Mouse (Mus musculus) embryonic facial prominence, embryonic 11.5 days (tissue): ENCODE results near the gene Msi2. TPM values are rescaled to one million over a fixed set of nuclear protein-coding genes. Genes with fewer than 3 reads are reported as not detected.

Experiments used
- ATAC-seq: fragments of 200-750 bp; cut with Nextera tagmentation; replicated peaks from 2 replicates; pipeline ENCODE4 v1.8.0; 2017; ENCODE audit warnings: low read depth; ENCODE audit not compliant: insufficient number of reproducible peaks, low FRiP score, low TSS enrichment
- DNase-seq: peaks from one replicate; pipeline ENCODE4 v3.0.0-alpha.2; 2015; ENCODE audit warnings: low spot score
- H3K27ac ChIP-seq: fragments of 300-500 bp; sonication (generic); replicated peaks from 2 replicates; pipeline ENCODE4 v1.5.1; 2014; ENCODE audit warnings: mild to moderate bottlenecking, low read depth, low read length, control low read depth
- H3K27me3 ChIP-seq: fragments of 300-500 bp; sonication (generic); 2 replicates; pipeline ENCODE4 v1.6.1; 2014; ENCODE audit warnings: mild to moderate bottlenecking, low read length, moderate library complexity, mixed read lengths; ENCODE audit not compliant: control insufficient read depth, insufficient read depth
- H3K36me3 ChIP-seq: fragments of 300-500 bp; sonication (generic); replicated peaks from 2 replicates; pipeline ENCODE4 v1.6.1; 2014; ENCODE audit warnings: low read depth, mild to moderate bottlenecking, low read length, moderate library complexity, mixed read lengths; ENCODE audit not compliant: control insufficient read depth, insufficient read depth
- H3K4me1 ChIP-seq: fragments of 300-500 bp; sonication (generic); 2 replicates; pipeline ENCODE4 v1.6.1; 2014; ENCODE audit warnings: low read length, mixed read lengths; ENCODE audit not compliant: control insufficient read depth, insufficient read depth
- H3K4me2 ChIP-seq: fragments of 300-500 bp; sonication (generic); 2 replicates; pipeline ENCODE4 v1.6.1; 2014; ENCODE audit warnings: low read depth, mild to moderate bottlenecking, control low read depth, low read length, moderate library complexity
- H3K4me3 ChIP-seq: fragments of 300-500 bp; sonication (generic); 2 replicates; pipeline ENCODE4 v1.5.1; 2014; ENCODE audit warnings: low read depth, low read length, control low read depth
- H3K9ac ChIP-seq: fragments of 300-500 bp; sonication (generic); replicated peaks from 2 replicates; pipeline ENCODE4 v1.6.1; 2014; ENCODE audit warnings: mild to moderate bottlenecking, control low read depth, low read length
- H3K9me3 ChIP-seq: fragments of 300-500 bp; sonication (generic); replicated peaks from 2 replicates; pipeline ENCODE4 v1.6.1; 2016; ENCODE audit warnings: mild to moderate bottlenecking, low read length, inconsistent platforms, mixed read lengths; ENCODE audit not compliant: control insufficient read depth
- WGBS: fragments of 180-500 bp; shearing (Covaris S2); extraction: QIAGEN DNeasy Blood & Tissue Kit; methylation state at CpG from one replicate; pipeline ENCODE4 v1.1.7; 2014; 5-methylcytosine and 5-hydroxymethylcytosine counted together
- polyA plus RNA-seq: library from polyadenylated mRNA; unstranded; fragments of >200 nt; fragmentation: Nextera tagmentation; extraction: Ambion mirVana; gene quantifications from 2 replicates; pipeline ENCODE4 v1.2.1, GENCODE M21; 2014

The Msi2 gene
- polyA plus RNA-seq, 1 experiment from 2014 or later, result 13.4 TPM

DNA sequence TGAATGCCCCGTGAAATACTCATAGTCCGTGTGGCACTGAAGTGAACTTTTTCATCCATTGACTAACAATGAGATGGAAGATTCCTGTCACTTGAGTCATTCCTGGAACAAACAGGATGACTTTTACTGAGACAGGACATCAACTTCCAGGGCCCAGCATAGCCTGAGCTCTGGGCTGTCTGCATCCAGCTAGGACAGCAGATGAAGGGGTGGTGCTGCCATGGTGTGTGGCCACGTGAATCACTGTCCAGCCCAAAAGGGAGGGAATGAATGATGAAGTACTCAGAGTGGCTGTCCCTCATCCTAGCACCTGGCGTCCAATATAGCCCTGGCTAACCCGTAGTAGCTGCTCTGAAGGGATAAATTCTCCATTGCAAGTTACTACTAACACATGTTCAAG lies 222.6 kb downstream of the Msi2 start:
- no peak overlapping the region for H3K27ac ChIP-seq
- no peak for ATAC-seq

DNA sequence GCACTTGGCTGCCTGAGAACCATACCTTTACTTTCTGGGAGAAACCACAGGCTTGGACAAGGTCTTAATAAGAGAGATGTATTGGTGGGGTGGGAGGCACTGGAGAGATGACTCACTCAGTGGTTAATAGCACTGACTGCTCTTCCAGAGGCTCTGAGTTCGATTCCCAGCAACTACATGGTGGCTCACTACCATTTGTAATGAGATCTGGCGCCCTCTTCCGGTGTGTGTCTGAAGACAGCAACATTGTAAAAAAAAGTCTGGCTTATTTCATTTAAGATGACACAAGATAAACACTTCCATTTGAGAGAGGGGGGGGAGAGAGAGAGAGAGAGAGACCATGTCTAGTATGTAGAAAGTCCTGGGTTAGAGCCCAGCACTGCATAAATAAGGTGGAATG lies 223.3 kb downstream of the Msi2 start:
- Histone ChIP-seq H3K4me3 (no peak overlapping the region), H3K4me1 (no peaks in the 10 kb centered on the region), H3K27ac (no peak overlapping the region), H3K9ac (no peak overlapping the region), H3K4me2 (no peak overlapping the region), H3K27me3 (no peaks in the 10 kb centered on the region), H3K9me3 (no peaks in the 10 kb centered on the region), H3K36me3 (no peaks in the 10 kb centered on the region)
- 80% methylated on average over 3 of the region's 3 CpGs for WGBS
- no peak for DNase-seq
- ATAC-seq, result no peak

More for the DNA sequence above, 222.6 kb downstream of the Msi2 start:
- Histone ChIP-seq H3K9me3 (no peaks in the 10 kb centered on the region), H3K4me2 (no peak overlapping the region), H3K27me3 (no peaks in the 10 kb centered on the region), H3K4me3 (no peak overlapping the region), H3K36me3 (no peaks in the 10 kb centered on the region), H3K4me1 (no peaks in the 10 kb centered on the region), H3K9ac (no peak overlapping the region)
- DNase-seq, result no peak
- 87% methylated on average over 5 of the region's 5 CpGs for WGBS

DNA sequence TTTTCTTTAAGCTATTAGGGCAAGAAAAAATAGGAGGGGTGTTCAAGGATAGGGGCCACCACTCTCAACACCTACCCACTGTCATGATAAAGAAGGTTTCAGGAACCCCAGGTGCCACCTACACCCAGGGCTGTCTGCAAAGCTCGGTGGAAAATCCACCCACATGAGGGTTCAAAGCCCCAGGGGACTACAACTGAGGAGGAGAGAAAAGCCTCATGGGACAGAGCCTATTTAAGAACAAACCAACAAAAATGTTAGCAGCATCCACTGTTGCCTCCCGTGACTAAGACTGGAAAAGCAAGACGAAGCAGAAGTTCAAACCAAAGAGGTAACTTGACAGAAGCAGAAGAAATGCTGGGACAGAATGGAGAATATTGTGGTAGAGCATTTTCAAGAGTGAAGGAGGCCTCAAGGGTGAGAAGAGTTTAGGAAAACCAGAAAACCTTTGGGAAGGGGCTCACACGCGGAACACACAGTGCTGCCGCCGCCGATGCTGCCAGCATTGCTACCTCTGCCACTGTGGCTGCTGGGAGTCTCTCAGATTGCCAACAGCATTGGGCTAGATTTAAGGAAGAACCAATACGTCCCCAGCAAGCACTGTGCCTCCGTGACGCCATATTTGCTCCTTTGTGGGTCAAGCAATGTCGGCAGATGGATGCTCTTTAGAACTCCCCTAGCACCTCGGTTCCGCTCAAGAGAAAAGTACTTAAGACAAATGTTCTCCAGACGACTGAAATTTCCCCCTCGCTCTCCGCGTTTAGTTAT lies 224.3 kb downstream of the Msi2 start:
- no peak overlapping the region for H3K4me3 ChIP-seq
- no peaks in the 10 kb centered on the region for H3K27me3 ChIP-seq
- no peak for DNase-seq
- WGBS, result 88% methylated on average over 18 of the region's 18 CpGs
- no peak overlapping the region for H3K9ac ChIP-seq
- H3K36me3 ChIP-seq, result no peaks in the 10 kb centered on the region
- H3K9me3 ChIP-seq, result no peaks in the 10 kb centered on the region
- H3K27ac ChIP-seq, result no peak overlapping the region
- no peaks in the 10 kb centered on the region for H3K4me1 ChIP-seq
- no peak for ATAC-seq
- H3K4me2 ChIP-seq, result no peak overlapping the region

DNA sequence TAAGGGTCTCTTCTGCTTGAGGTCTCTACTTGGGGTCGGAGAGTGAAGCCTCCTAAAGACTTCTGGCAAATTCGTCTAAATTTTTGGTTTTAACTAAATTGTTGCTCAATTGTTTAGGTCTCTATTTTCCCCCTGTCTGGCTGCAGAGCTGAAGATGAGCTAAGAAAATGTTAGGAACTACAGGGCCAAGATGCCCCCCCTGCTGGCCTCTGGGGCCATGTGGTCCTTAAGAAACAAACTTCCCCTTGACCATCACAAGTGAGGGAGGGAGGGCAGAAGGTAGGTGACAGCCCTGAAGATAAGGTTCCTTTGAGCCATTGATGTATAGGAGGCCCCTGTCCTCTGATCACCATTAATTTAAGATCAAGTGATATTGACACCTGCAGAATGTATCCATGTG lies 225.7 kb downstream of the Msi2 start:
- ATAC-seq, result no peak
- no peak overlapping the region for H3K4me2 ChIP-seq
- no peak overlapping the region for H3K9ac ChIP-seq
- H3K27me3 ChIP-seq, result no peaks in the 10 kb centered on the region
- no peaks in the 10 kb centered on the region for H3K9me3 ChIP-seq
- no peaks in the 10 kb centered on the region for H3K4me1 ChIP-seq
- H3K36me3 ChIP-seq, result no peaks in the 10 kb centered on the region
- no peak for DNase-seq
- H3K27ac ChIP-seq, result no peak overlapping the region
- H3K4me3 ChIP-seq, result no peak overlapping the region
- WGBS, result 88% methylated on average over 2 of the region's 2 CpGs

DNA sequence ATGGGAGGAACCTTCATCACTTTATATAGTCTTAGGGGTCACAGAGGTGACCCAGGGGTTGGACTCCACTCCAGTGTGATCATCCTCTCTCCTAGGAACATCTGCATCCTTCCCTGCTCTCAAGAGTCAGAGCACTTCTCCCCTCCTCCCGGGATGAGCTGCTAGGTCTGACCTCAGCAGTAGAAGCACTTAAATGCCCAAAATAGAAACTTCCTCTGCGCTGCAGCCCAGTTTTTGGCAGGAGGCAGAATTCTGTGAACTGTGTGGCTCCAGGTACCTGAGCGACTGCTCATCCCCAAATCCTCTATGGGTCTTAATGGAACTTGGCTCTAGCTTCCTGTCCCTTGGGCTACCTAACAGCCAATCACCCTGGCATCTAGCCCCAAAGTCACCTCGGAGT lies 228.3 kb downstream of the Msi2 start:
- Histone ChIP-seq H3K4me2 (no peak overlapping the region), H3K4me3 (no peak overlapping the region), H3K9ac (no peak overlapping the region), H3K9me3 (no peaks in the 10 kb centered on the region), H3K36me3 (no peaks in the 10 kb centered on the region), H3K4me1 (no peaks in the 10 kb centered on the region), H3K27ac (no peak overlapping the region), H3K27me3 (no peaks in the 10 kb centered on the region)
- DNase-seq, result no peak
- ATAC-seq, result no peak
- 75% methylated on average over 4 of the region's 4 CpGs for WGBS

DNA sequence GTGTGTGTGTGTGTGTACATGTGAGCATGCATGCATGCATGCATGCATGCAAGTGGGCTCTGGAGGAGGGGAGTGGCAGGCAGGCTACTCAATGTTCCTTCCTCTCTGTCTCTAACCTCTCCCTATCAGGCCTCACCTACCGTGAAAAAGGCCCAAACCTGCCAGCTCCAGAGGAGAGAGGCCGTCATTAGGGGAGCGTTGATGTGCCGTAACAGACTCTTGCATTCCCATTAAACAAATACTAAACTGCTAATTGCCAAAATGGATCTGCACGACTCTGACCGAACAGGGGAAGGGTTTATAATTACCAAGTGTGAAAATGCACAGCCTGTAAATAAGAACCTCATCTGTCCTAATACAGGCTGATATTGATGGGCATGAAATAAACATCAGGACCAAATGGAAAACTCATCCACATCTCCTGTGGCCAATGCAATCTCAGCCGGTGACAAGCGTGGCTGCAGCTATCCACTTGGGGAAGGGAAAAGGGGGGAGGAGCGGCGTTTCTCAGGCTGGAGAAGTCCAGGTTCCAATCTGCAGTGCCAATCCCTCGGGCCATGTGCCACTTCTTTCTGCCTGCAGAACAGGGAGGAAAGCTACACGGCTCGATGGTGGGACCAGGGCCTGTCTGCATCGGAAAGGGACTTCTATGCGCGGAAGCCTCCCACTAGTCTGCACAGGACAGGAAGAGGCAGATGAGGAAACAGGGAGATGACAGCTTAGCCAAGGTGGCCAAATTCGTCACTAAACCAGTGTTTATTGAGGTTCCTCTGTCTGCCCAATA lies 229.2 kb downstream of the Msi2 start:
- Histone ChIP-seq H3K4me2 (no peak overlapping the region), H3K27me3 (no peaks in the 10 kb centered on the region), H3K4me1 (no peaks in the 10 kb centered on the region), H3K27ac (no peak overlapping the region), H3K9me3 (no peaks in the 10 kb centered on the region), H3K4me3 (no peak overlapping the region), H3K9ac (no peak overlapping the region), H3K36me3 (no peaks in the 10 kb centered on the region)
- DNase-seq (no peak), ATAC-seq (no peak)
- 87% methylated on average over 17 of the region's 17 CpGs for WGBS

DNA sequence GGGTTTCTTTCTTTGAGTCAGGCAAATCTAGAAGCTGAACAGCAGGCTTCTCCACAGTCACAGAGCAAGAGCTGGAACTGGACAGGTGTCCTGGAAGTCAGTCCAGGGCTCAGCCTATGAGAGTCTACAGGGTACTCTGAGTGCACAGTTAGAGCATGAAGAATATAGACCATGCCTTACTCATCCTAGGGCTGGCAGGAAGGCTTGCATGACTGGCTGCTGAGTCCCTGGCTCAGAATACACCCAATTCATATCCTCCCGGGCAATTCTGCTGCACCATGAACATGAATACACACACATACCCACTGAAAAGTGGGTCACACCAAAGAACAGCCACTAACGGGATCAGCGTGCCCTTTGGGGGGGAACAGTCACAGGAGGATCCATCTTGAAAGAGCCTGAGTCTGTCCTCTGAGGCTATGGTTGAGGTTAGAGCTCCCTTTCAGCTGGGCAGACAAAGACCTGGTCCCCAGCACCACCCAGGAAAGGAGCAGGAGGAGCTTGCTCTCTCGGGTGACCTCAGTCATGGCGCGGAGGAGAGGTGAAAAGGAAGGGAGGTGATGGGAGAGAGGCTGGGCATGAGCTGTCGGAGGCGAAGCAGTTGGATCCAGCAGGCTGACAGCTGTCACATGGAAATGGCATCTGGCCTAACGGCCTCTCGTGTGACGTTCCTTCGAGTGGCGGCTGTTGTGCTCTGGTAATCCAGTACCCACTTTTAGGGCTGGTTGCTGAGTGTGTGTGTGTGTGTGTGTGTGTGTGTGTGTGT lies 230.0 kb downstream of the Msi2 start:
- DNase-seq (no peak), ATAC-seq (no peak)
- Histone ChIP-seq H3K4me2 (no peak overlapping the region), H3K27ac (no peak overlapping the region), H3K4me1 (no peaks in the 10 kb centered on the region), H3K9me3 (no peaks in the 10 kb centered on the region), H3K9ac (no peak overlapping the region), H3K4me3 (no peak overlapping the region), H3K36me3 (no peaks in the 10 kb centered on the region), H3K27me3 (no peaks in the 10 kb centered on the region)
- 89% methylated on average over 13 of the region's 13 CpGs for WGBS
